Mouse (Mus musculus) Patski (cell line): ENCODE data around the gene C2cd4a. TPM values are rescaled to one million over a fixed set of nuclear protein-coding genes. Genes with fewer than 3 reads are reported as not detected.

Experiments
- ATAC-seq: fragments of 100-300 bp; one replicate; pipeline ENCODE4 v1.8.0; 2021
- CTCF ChIA-PET: fragments of 350-600 bp; sonication (Branson Sonifier 250); formaldehyde crosslinking; loops from one replicate; lab custom pipeline; 2022; ENCODE audit warnings: inconsistent platforms; lab: Charles Lee
- POLR2A ChIA-PET: fragments of 350-600 bp; sonication (Branson Sonifier 250); formaldehyde crosslinking; loops from one replicate; lab custom pipeline; 2022; ENCODE audit warnings: antibody characterized with exemption, inconsistent platforms; lab: Charles Lee
- DNase-seq: peaks from one replicate; pipeline ENCODE4 v3.0.0-alpha.2; 2011; ENCODE audit warnings: low read depth, low spot score
- H3K27me3 ChIP-seq: fragments of 371-371 bp; one replicate; pipeline ENCODE4 v1.5.1; 2021
- CTCF ChIP-seq: fragments of 100-300 bp; IDR thresholded peaks from one replicate; pipeline ENCODE4 v1.5.1; 2021
- in situ Hi-C: fragments of 300-500 bp; cut with MboI; formaldehyde crosslinking; loops from 3 replicates; pipeline ENCODE4 v1.11.1; 2018; ENCODE audit warnings: low pct_unique_long_range_greater_than_20kb, mixed read lengths
- polyA plus RNA-seq: library from polyadenylated mRNA; unstranded; gene quantifications from one replicate; pipeline ENCODE4 v1.2.3, GENCODE M21; 2021

Gene C2cd4a
- 0.35 TPM for polyA plus RNA-seq

DNA sequence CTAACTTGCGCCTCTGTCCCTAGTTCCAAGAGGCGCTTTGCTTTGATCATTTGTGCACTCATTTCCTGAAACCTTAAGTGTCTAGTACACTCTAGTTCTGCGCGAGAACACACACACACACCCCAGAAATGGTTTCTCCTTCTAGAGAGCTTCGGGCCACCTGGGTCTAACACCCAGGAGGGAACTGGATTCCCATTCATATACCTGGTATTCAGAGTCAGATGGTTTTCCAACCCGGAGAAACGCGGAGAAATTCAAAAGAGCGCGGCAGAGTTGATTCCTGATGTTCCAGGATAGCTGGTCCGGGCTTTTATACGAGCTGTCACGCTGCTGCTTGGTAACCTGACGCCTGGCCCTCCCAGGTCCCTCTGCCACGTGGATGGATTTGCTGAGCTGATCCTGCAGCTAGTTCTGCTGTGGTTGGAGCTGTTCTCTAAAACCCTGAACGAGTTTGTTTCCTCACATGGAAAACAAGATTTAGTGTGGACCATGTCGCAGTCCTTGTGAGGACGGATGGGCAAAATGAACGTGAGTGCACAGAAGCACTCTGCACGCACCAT lies at the start of gene C2cd4a:
C2cd4a (minus strand) TSS at position 285 of the 560 bp plus-strand sequence.
- no peak for TF ChIP-seq CTCF
- no peak for DNase-seq
- CTCF ChIA-PET, result no interaction called here
- H3K27me3 ChIP-seq, result no peaks in the 10 kb centered on the region
- no peak for ATAC-seq
- in situ Hi-C loops, result loop anchor here (5.0 kb wide), 1 partner anchor 45 kb away; no protein-coding TSS in a partner anchor
- POLR2A ChIA-PET, result no interaction called here

- in situ Hi-C loops, result loop anchor here (5.0 kb wide), 1 partner anchor 46 kb away; the partner anchor contains the start of gene C2cd4a
- ChIA-PET POLR2A (no interaction called here), CTCF (interaction anchor here (2.0 kb wide), 1 partner anchor 50 kb away, joined by 8 read pairs; no protein-coding TSS in a partner anchor)
- TF ChIP-seq CTCF, result no peak
- DNase-seq (no peak), ATAC-seq (no peak)
- H3K27me3 ChIP-seq, result no peaks in the 10 kb centered on the region
These were observed 46.2 kb upstream of the C2cd4a start for GRCm38 (mm10) chr9:67878197-67878769.

- in situ Hi-C loops, result loop anchor here (5.0 kb wide), 1 partner anchor 45 kb away; the partner anchor contains the start of gene C2cd4a
- H3K27me3 ChIP-seq, result no peaks in the 10 kb centered on the region
- peak; percentile 94 for ATAC-seq
- DNase-seq, result peak; percentile 95
- CTCF ChIA-PET, result interaction anchor here (1.3 to 2.0 kb wide), 2 partner anchors 43 to 49 kb away, joined by 3 to 8 read pairs; no protein-coding TSS in a partner anchor
- TF ChIP-seq CTCF, result no peak
- POLR2A ChIA-PET, result interaction anchor here (1.0 to 1.1 kb wide), 2 partner anchors 10 kb away, joined by 3 read pairs; no protein-coding TSS in a partner anchor
These were observed 45.1 kb upstream of the C2cd4a start for GRCm38 (mm10) chr9:67877081-67877718.

- no peak for DNase-seq
- in situ Hi-C loops, result loop anchor here (5.0 kb wide), 1 partner anchor 43 kb away; the partner anchor contains the start of gene C2cd4a
- POLR2A ChIA-PET, result interaction anchor here (1.3 kb wide), 1 partner anchor 11 kb away, joined by 4 read pairs; no protein-coding TSS in a partner anchor
- TF ChIP-seq CTCF, result peak; percentile 68
- H3K27me3 ChIP-seq, result no peaks in the 10 kb centered on the region
- CTCF ChIA-PET, result interaction anchor here (0.9 to 2.3 kb wide), 7 partner anchors 9 to 47 kb away, joined by 3 to 12 read pairs (median 5); no protein-coding TSS in a partner anchor
- ATAC-seq, result no peak
These were observed 43.2 kb upstream of the C2cd4a start for GRCm38 (mm10) chr9:67875337-67875736.

DNA sequence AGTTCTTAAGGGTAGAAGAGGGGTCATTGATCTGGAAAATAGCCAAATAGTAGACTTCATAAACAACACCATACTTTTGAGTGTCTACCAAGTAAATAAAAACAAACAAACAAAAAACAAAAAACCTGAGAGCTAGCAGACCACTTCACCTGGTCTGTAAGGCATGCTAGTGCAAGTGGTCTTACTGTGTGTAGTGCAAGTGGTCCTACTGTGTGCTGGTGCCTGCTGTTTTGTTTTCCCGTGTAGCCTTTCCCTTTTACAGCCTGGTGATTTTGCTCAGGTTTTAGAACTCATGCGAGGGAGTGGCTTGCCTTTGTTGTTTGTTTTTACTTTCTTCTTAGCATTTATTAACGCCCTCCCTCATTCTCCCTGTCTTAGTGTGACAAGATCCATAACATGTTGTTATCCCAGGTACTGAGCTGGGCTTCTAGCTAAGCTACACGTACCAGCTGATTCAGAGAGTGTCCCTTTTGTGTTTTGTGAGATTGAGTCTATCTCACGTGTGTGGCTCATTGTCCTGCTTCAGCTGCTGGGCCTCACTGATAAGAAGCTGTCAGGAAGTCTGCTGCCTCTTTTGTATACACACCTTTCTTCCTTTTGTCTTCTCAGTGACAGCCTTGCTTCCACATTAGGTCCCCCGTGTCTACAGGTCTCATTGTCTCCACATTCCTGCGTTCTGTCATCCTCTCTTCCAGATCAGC lies 42.5 kb upstream of the C2cd4a start:
- no peak for TF ChIP-seq CTCF
- ATAC-seq, result no peak
- ChIA-PET POLR2A (interaction anchor here (1.3 kb wide), 1 partner anchor 10 kb away, joined by 4 read pairs; no protein-coding TSS in a partner anchor), CTCF (interaction anchor here (0.9 to 2.5 kb wide), 8 partner anchors 8 to 46 kb away, joined by 3 to 12 read pairs (median 5); no protein-coding TSS in a partner anchor)
- no peak for DNase-seq
- in situ Hi-C loops, result loop anchor here (5.0 kb wide), 1 partner anchor 42 kb away; the partner anchor contains the start of gene C2cd4a
- H3K27me3 ChIP-seq, result no peaks in the 10 kb centered on the region

- in situ Hi-C loops, result no loop called here
- POLR2A ChIA-PET, result no interaction called here
- DNase-seq, result no peak
- H3K27me3 ChIP-seq, result no peaks in the 10 kb centered on the region
- CTCF ChIA-PET, result no interaction called here
- TF ChIP-seq CTCF, result no peak
- no peak for ATAC-seq
These were observed 37.7 kb upstream of the C2cd4a start for GRCm38 (mm10) chr9:67869691-67870450.

DNA sequence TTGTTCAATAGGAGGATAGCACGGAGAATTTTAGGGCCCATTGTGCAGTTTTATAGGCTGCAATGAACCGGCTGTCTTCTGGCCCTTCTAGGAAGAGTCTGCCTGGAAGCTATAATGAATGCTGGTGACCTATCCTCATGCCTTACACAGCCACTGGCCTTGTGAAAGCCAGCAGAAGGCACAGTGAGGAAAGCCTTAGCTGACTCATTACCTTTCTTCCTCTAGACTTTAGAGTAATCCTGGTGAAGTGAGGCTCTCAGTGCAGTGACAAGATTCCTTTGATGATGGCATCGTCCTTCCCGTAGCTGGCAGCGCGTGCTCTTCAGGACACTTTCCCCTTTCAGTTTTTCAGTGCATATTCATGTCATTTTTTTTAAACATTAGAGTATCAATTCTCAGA lies 35.3 kb upstream of the C2cd4a start:
- H3K27me3 ChIP-seq, result no peaks in the 10 kb centered on the region
- no peak for TF ChIP-seq CTCF
- no peak for DNase-seq
- ChIA-PET POLR2A (interaction anchor here (1.2 kb wide), 1 partner anchor 10 kb away, joined by 3 read pairs; no protein-coding TSS in a partner anchor), CTCF (interaction anchor here (1.2 kb wide), 1 partner anchor 39 kb away, joined by 3 read pairs; no protein-coding TSS in a partner anchor)
- ATAC-seq, result no peak
- in situ Hi-C loops, result no loop called here

DNA sequence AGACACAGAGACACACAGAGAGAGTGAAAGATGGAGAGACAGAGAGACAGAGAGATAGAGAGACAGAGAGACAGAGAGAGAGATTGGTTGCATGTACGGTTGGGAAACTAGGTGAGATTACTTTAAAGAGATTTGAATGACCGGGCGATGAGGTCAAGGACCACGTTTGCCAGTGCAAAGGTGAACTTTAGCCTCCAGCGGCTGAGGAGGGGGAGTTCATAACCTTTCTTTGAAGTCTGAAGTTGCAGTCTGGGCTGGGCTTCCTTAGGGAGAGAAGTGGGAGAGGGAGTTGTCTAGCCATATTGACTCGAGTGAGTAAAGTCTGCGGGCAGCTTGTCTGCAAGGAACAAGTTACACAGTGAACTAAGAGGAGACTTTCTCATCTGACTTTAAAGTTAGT lies 33.3 kb upstream of the C2cd4a start:
- no peak for ATAC-seq
- ChIA-PET POLR2A (interaction anchor here (1.3 kb wide), 1 partner anchor 10 kb away, joined by 4 read pairs; no protein-coding TSS in a partner anchor), CTCF (interaction anchor here (2.3 kb wide), 1 partner anchor 10 kb away, joined by 5 read pairs; no protein-coding TSS in a partner anchor)
- no peaks in the 10 kb centered on the region for H3K27me3 ChIP-seq
- no peak for TF ChIP-seq CTCF
- in situ Hi-C loops, result no loop called here
- DNase-seq, result no peak

DNA sequence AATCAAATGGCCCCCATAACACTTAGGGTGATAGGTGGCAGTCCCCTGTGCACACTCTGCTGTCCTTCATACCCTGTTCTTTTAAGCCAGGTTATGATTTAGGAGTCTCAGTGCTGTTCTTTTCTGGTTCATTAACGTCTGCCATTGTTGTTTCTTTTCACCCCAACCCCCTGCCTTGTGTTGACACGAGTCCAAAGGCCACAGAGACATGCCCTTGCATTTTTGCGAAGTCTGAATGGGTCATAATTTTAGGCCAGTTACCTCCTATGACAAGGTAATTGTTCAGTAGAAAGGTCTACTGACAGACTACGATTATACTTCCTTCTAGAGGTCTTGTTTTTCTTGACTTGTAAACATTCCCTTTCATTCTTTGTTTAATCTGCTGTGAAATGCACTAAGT lies 31.9 kb upstream of the C2cd4a start:
- no peak for DNase-seq
- ChIA-PET POLR2A (interaction anchor here (1.3 to 1.4 kb wide), 2 partner anchors 11 to 30 kb away, joined by 3 to 4 read pairs; no protein-coding TSS in a partner anchor), CTCF (interaction anchor here (1.4 to 2.3 kb wide), 3 partner anchors 10 to 18 kb away, joined by 3 to 6 read pairs (median 5); no protein-coding TSS in a partner anchor)
- H3K27me3 ChIP-seq, result no peaks in the 10 kb centered on the region
- no peak for TF ChIP-seq CTCF
- no peak for ATAC-seq
- in situ Hi-C loops, result no loop called here
